Mouse (Mus musculus): ENCODE results near the gene Atp8b5. TPM values are rescaled to one million over a fixed set of nuclear protein-coding genes. Genes with fewer than 3 reads are reported as not detected.
A peak's percentile ranks its signal among the peaks of the same experiment; 100 is the strongest.

The Atp8b5 gene
- polyA plus RNA-seq, 1 experiment from 2014 or later = 0.40 TPM

DNA sequence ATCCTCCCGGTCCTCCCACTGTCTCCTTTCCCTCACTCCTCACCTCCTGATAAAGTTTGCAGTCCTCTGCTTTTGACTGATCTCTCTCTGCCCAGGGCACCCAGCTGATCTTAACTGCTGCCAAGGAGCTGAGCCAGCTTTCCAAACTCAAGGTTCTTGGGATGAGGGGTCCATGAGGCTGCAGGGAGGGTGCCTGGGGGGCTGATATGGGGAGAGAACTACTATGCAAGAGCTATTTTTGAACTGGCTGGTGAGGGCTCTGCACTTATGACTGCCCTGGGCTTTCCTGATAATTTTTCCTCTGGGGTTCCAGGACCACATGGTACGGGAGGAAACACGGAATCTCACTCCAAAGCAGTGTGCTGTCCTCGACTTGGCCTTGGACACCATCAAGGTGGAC lies 8.4 kb upstream of the Atp8b5 start:
- WGBS = 88% methylated on average over 4 of the region's 4 CpGs
- Histone ChIP-seq H3K4me3 (replicated peaks) (no peak overlapping the region), H3K4me1 (no peaks in the 10 kb centered on the region), H3K9ac (no peak overlapping the region), H3K36me3 (replicated peaks) (peaks cover 27% of the 10 kb centered on the region), H3K9me3 (no peaks in the 10 kb centered on the region), H3K4me2 (no peak overlapping the region), H3K27me3 (no peaks in the 10 kb centered on the region), H3K27ac (no peak overlapping the region)
- no peak for ATAC-seq (ENCODE audit: low FRiP score)

DNA sequence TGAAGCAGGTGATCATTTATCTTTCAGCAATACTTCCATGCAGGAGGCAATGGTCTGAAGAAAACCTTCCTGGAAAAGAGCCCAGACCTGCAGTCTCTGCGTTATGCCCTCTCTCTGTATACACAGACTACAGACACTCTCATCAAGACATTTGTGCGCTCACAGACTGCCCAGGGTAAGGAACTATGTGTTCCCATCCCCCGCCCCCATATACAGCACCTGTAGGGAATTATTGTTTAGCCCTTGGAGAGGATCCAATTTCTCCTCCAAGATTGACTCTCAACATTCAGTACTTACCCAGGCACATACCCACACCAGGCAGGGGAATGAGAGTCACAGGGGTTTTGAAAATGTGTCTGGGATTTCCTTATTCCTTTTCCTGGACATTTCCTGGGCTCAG lies 7.5 kb upstream of the Atp8b5 start:
- H3K4me2 ChIP-seq = no peak overlapping the region
- H3K4me1 ChIP-seq = no peaks in the 10 kb centered on the region
- H3K9me3 ChIP-seq = no peaks in the 10 kb centered on the region
- no peak overlapping the region for H3K4me3 ChIP-seq (replicated peaks)
- H3K27ac ChIP-seq = no peak overlapping the region
- no peak overlapping the region for H3K9ac ChIP-seq
- no peaks in the 10 kb centered on the region for H3K27me3 ChIP-seq
- WGBS = 77% methylated on average over 3 of the region's 3 CpGs
- ATAC-seq (ENCODE audit: low FRiP score) = no peak
- peaks cover 27% of the 10 kb centered on the region for H3K36me3 ChIP-seq (replicated peaks)

DNA sequence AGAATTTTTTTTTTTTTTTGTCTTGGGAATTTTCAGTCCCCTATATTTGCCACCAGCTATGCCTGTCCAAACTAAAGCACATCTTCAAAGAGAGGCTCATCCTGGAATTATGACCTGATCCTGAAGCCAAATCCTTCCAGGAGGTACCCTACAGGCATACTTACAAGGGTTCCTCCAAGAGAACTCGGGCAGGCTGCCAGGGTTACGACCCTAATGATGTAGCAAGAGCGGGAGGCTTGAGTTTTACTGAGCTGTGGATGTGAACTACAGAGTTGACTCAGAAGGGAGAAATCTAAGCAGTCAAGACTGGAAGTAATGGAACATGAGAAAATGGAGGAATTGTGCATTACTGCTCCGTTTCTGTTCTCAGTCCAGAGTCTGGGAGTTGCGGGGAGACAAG lies 6.9 kb upstream of the Atp8b5 start:
- Histone ChIP-seq H3K27me3 (no peaks in the 10 kb centered on the region), H3K4me3 (replicated peaks) (no peak overlapping the region), H3K27ac (no peak overlapping the region), H3K4me2 (no peak overlapping the region), H3K4me1 (no peaks in the 10 kb centered on the region), H3K9me3 (no peaks in the 10 kb centered on the region), H3K36me3 (replicated peaks) (peaks cover 26% of the 10 kb centered on the region), H3K9ac (no peak overlapping the region)
- WGBS = 74% methylated on average over 5 of the region's 5 CpGs
- no peak for ATAC-seq (ENCODE audit: low FRiP score)

DNA sequence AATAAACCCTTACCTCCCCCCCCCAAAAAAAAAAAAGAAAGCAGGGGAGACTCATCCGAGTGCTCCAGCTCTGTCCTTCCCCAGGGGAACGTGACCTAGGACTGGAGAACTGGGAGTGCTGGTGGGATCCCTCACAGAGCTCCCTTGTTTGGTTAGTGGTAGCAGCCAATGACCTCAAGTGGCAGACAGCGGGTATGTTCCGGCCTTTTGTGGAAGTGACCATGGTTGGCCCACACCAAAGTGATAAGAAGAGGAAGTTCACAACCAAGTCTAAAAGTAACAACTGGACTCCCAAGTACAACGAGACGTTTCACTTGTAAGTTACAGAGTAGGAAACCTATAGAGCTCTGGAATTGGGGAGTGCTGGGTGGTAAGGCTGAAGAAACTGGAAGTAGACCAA lies 4.1 kb upstream of the Atp8b5 start:
- Histone ChIP-seq H3K4me3 (replicated peaks) (no peak overlapping the region), H3K36me3 (replicated peaks) (peaks cover 4% of the 10 kb centered on the region), H3K4me2 (no peak overlapping the region), H3K4me1 (peaks cover 10% of the 10 kb centered on the region), H3K27ac (no peak overlapping the region), H3K9me3 (no peaks in the 10 kb centered on the region), H3K9ac (no peak overlapping the region), H3K27me3 (no peaks in the 10 kb centered on the region)
- ATAC-seq (ENCODE audit: low FRiP score) = no peak
- WGBS = 94% methylated on average over 6 of the region's 6 CpGs

DNA sequence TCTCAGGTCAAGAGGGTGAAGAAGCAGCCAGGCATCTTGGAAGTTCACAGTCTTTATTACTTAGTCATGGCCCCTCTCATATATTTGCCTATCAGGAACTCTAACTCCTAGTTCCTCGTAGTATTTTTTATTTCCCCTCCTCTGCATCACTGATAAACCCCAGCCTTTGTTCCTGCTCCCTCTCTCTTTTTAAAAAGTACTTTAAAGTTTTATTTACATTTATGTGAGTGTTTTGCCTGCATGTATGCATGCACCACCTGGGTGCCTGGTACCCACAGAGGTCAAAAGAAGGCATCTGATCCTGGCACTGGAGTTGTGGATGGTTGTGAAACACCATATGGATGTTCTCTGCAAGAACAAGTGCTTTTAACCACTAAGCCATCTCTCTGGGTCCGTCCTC lies 813 bp upstream of the Atp8b5 start:
- Histone ChIP-seq H3K27ac (peak overlapping the region; percentile 65; the same call in 1 of the 2 replicates), H3K4me1 (peaks cover 10% of the 10 kb centered on the region), H3K9ac (no peak overlapping the region), H3K9me3 (no peaks in the 10 kb centered on the region), H3K4me2 (no peak overlapping the region), H3K36me3 (replicated peaks) (no peaks in the 10 kb centered on the region; the same call in none of the 2 replicates), H3K27me3 (no peaks in the 10 kb centered on the region), H3K4me3 (replicated peaks) (no peak overlapping the region)
- 68% methylated on average over 2 of the region's 2 CpGs for WGBS
- ATAC-seq (ENCODE audit: low FRiP score) = no peak

DNA sequence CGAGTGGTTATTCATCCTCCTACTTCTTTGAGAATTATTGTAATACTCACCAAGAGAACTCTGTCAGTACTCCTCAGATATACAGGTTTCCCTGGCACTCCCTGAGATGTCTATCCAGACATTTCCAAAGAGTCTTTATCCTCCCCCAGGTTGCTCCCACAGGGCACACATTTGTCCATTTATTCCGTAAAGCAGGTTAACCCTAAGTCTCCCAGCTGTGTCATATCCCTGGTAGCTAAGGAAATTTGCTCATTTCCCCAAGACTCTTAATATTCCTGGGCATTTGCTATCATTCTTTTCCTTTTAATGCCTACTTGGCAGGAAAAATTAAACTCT lies 332 bp downstream of the Atp8b5 start:
- no peaks in the 10 kb centered on the region for H3K27me3 ChIP-seq
- 0 out of 2 replicates have a peak, but pooled peaks have one; percentile 9 for ATAC-seq (ENCODE audit: low FRiP score)

DNA sequence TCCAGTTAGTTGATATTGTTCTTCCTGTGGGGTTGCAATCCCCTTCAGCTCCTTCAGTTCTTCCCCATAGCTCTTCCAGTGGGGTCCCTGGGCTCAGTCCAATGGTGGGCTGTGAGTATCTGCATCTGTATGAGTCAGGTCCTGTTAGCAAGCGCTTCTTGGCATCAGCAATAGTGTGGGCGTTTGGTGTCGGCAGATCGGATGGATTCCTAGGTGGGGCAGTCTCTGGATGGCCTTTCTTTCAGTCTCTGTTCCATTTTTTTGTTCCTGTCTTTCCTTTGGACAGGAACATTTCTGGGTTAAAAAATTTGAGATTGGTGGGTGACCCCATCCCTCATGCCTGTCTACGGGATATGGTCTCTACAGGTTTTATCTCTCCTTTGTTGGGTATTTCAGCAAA lies 18.5 kb downstream of the Atp8b5 start:
- 95% methylated on average over 5 of the region's 5 CpGs for WGBS
- Histone ChIP-seq H3K4me3 (replicated peaks) (no peak overlapping the region), H3K9ac (no peak overlapping the region), H3K27me3 (no peaks in the 10 kb centered on the region), H3K27ac (no peak overlapping the region), H3K9me3 (no peaks in the 10 kb centered on the region), H3K4me1 (no peaks in the 10 kb centered on the region), H3K36me3 (replicated peaks) (no peaks in the 10 kb centered on the region), H3K4me2 (no peak overlapping the region)
- no peak for ATAC-seq (ENCODE audit: low FRiP score)

More for the DNA sequence above, 332 bp downstream of the Atp8b5 start:
- whole genome bisulfite sequencing = 19% methylated on average over 2 of the region's 2 CpGs
- Histone ChIP-seq H3K9me3 (no peaks in the 10 kb centered on the region), H3K4me3 (replicated peaks) (peak overlapping the region; percentile 39), H3K36me3 (replicated peaks) (no peaks in the 10 kb centered on the region; the same call in none of the 2 replicates), H3K9ac (no peak overlapping the region; the same call in 1 of the 2 replicates), H3K4me1 (peaks cover 10% of the 10 kb centered on the region), H3K27ac (no peak overlapping the region), H3K4me2 (peak overlapping the region; percentile 64)

DNA sequence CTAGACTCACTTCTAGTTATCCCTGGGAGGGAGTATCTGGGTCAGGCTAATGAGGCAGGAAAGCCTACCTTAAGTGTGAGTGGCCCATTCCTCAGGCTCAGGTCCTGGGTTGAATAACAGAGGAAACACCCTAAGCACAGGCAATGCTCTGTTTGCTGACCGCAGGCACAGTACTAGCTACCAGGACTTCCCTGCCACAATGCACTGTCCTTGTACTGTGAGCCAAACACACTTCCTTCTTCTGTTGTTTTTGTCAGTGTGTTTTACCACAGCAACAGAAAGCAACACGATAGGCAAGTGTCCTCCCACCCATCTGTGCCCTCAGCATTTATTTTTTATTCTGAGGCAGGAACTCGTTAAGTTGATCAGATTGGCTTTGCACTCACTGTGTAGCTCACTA lies 20.3 kb downstream of the Atp8b5 start:
- ATAC-seq (ENCODE audit: low FRiP score) = no peak
- 69% methylated on average over 3 of the region's 3 CpGs for whole genome bisulfite sequencing
- H3K27ac ChIP-seq = no peak overlapping the region
- H3K9ac ChIP-seq = no peak overlapping the region
- H3K4me1 ChIP-seq = no peaks in the 10 kb centered on the region
- no peaks in the 10 kb centered on the region for H3K36me3 ChIP-seq (replicated peaks)
- H3K9me3 ChIP-seq = no peaks in the 10 kb centered on the region
- no peak overlapping the region for H3K4me3 ChIP-seq (replicated peaks)
- no peak overlapping the region for H3K4me2 ChIP-seq
- no peaks in the 10 kb centered on the region for H3K27me3 ChIP-seq

DNA sequence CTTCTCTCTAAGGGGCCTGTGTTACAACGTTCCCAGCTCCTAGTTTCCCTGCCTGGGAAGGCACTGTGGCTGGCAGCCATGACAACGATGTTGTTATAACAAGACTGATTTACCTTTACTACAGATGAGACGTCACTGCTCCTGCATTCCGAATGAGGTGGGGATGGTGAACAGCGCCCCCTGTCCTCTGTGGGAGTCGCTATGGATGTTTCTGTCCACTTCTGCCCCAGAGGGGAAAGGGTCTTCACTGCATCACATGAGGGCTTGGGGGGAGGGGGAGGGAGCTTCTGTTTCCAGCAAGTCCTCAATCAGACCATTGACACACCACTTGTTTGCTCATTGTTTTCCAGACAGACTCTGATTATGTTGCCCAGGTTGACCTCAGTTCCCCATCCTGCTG lies 27.0 kb downstream of the Atp8b5 start:
- ATAC-seq (ENCODE audit: low FRiP score) = no peak
- WGBS = 40% methylated on average over 6 of the region's 6 CpGs

DNA sequence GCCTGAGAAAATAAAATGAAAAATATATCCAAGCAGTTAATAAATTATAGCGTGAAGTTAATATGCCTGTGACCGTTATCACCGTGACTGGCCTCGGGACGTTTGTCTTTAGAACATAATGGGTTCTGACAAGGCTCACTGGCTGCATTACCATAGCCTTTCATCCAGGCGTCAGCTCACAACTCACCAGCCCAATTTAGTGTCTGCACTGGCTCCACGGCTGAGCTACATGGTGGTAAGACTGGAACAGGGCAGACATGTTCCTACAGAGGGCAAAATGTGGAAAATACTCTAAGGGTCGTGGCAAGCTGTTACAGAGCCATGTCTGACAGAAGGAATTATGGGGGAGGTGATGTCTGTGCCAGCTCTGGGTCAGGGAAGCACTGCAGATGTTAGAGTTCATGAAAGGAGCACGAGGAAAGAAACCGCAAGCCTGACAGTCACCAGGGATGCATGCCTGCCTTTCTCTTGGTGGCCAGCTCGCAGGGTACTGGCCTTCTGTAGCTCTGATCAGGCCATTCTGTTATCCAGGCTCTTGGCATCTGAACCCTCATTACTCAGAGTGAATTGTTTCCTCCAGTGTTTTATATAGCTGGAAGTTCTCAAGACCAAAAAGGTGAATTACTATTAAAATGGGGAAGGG lies 42.9 kb downstream of the Atp8b5 start:
- Histone ChIP-seq H3K4me3 (replicated peaks) (no peak overlapping the region), H3K27me3 (no peaks in the 10 kb centered on the region), H3K27ac (no peak overlapping the region), H3K36me3 (replicated peaks) (no peaks in the 10 kb centered on the region), H3K4me2 (no peak overlapping the region), H3K9ac (no peak overlapping the region), H3K9me3 (no peaks in the 10 kb centered on the region), H3K4me1 (peaks cover 4% of the 10 kb centered on the region; the same call in 1 of the 2 replicates)
- no peak for ATAC-seq (ENCODE audit: low FRiP score)
- 50% methylated on average over 11 of the region's 11 CpGs for WGBS

More for the DNA sequence above, 27.0 kb downstream of the Atp8b5 start:
- H3K4me1 ChIP-seq = 0 out of 2 replicates have a peak, but pooled peaks cover 4% of the 10 kb centered on the region
- no peak overlapping the region for H3K9ac ChIP-seq
- H3K27ac ChIP-seq = no peak overlapping the region
- H3K27me3 ChIP-seq = no peaks in the 10 kb centered on the region
- H3K9me3 ChIP-seq = no peaks in the 10 kb centered on the region
- no peaks in the 10 kb centered on the region for H3K36me3 ChIP-seq (replicated peaks)
- no peak overlapping the region for H3K4me2 ChIP-seq
- H3K4me3 ChIP-seq (replicated peaks) = no peak overlapping the region

DNA sequence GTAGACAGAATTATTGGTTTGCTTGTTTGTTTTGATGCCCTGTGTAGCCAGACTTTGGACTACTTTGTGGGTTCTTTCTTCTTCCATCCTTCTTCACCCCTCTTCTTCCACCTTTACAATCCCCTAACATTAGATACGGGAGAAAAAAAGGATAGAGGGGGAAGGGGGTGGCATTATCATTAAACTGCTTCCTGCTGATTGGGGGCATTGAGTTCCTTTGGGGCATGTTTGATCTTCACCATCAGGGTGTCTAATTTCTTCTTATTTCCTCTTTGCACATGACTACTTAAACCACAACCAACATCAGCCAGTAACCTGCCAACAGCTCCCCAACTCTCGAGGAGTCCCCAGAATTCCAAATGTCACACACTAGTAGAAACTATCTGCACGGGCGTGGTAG lies 54.6 kb downstream of the Atp8b5 start:
- H3K4me3 ChIP-seq (replicated peaks) = no peak overlapping the region
- H3K4me1 ChIP-seq = no peaks in the 10 kb centered on the region
- ATAC-seq (ENCODE audit: low FRiP score) = no peak
- no peaks in the 10 kb centered on the region for H3K36me3 ChIP-seq (replicated peaks)
- no peaks in the 10 kb centered on the region for H3K27me3 ChIP-seq
- WGBS = 85% methylated on average over 4 of the region's 4 CpGs
- H3K9me3 ChIP-seq = no peaks in the 10 kb centered on the region
- no peak overlapping the region for H3K4me2 ChIP-seq
- H3K9ac ChIP-seq = no peak overlapping the region
- H3K27ac ChIP-seq = no peak overlapping the region

DNA sequence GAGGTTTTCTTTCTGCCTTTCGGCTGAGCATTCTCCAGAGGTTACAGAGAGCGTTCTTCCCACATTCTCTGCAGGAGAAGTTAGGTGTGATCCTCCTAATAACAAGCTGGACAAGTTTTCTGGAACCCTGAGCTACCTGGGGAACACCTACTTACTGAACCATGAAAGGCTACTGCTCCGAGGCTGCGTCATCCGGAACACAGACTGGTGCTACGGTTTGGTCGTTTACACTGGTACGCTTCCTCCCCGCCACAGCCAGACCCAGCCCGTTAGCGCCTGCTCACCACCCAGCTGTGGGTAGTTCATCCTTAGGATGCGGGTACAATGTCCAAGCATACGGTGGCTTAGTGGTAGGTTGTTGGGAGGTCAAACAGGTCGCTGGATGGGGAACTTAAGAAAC lies 55.4 kb downstream of the Atp8b5 start:
- no peak for ATAC-seq (ENCODE audit: low FRiP score)
- Histone ChIP-seq H3K4me2 (no peak overlapping the region), H3K9me3 (no peaks in the 10 kb centered on the region), H3K4me1 (no peaks in the 10 kb centered on the region), H3K27ac (no peak overlapping the region), H3K9ac (no peak overlapping the region), H3K4me3 (replicated peaks) (no peak overlapping the region), H3K27me3 (no peaks in the 10 kb centered on the region), H3K36me3 (replicated peaks) (no peaks in the 10 kb centered on the region)
- 88% methylated on average over 14 of the region's 14 CpGs for WGBS

DNA sequence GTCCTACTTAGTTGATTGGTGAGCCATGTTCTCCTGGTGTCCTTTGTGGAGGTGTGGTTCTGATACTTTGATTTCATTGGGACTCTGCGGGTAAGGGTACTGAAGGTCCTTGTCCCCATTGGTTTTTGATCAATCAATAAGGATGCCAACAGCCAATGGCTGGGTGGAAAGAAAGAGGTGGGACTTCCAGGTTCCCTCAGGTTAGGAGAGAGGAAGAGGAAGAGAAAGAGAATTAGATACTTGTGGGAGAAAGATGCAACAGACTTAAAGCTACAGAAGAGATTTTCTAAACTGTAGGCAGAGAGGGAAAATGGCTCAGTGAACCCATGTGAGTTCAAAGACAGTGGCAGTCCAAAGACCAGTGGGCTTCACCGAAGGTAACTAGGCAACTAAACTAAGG lies 60.2 kb downstream of the Atp8b5 start:
- 92% methylated on average over 2 of the region's 2 CpGs for whole genome bisulfite sequencing
- H3K4me2 ChIP-seq = no peak overlapping the region
- no peaks in the 10 kb centered on the region for H3K9me3 ChIP-seq
- ATAC-seq (ENCODE audit: low FRiP score) = no peak
- H3K36me3 ChIP-seq (replicated peaks) = no peaks in the 10 kb centered on the region
- H3K27me3 ChIP-seq = no peaks in the 10 kb centered on the region
- H3K4me1 ChIP-seq = no peaks in the 10 kb centered on the region
- H3K4me3 ChIP-seq (replicated peaks) = no peak overlapping the region
- no peak overlapping the region for H3K9ac ChIP-seq
- H3K27ac ChIP-seq = no peak overlapping the region
